Mouse (Mus musculus): ENCODE results near the gene Kif27.
"Not testable (repeated sequence)": the region's sequence is repeated elsewhere in the genome, so short reads cannot be mapped to it uniquely, and the experiment has no call there.

The Kif27 gene

DNA sequence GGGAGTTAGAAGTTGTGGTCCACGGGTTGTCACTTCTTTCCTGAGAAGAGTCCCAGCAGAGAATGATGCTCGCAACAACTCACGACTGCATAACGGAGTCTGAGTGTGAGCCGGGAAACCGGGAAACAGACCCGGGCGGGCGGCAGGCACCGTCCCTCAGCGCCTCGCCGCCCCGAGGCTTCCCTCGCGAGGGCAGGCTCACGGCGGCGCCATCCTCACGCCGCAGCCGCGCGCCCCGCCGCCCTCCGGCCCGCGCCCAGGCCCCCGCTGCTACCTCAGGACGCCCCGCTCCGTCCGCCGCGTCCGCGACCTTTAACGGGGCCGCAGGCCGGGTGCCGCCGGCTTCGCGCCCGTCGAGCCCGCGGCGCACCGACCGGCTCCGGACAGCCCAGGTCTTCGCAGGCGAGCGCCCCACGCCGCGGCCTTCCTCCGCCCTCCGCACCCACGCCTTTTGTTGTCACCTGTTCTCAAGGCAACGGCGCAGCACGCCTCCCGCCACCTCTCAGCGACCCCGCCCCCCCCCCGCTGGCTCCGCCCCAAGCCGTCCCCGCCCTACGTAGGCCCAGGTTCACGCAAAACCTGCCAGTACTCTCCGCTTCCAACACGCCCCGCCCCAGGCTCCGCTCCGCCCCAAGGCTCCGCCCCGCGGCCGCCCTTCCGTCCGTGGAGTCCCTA, at the start of gene Kif27:
Kif27 (minus strand) TSS at position 494 of the 675 bp plus-strand sequence.
- DNase-seq (ENCODE audit: low spot score): peak; percentile 96

- not testable (repeated sequence) for DNase-seq (ENCODE audit: low spot score)
These were observed 44.3 kb upstream of the Kif27 start, which contains the start of gene Hnrnpk for GRCm38 (mm10) chr13:58403243-58403642. Gene Hnrnpk, minus strand, starts transcription at chr13:58403343.

- no peak for DNase-seq (ENCODE audit: low spot score)
These were observed 43.8 kb upstream of the Kif27 start for GRCm38 (mm10) chr13:58402744-58403110.

- peak; percentile 98 for DNase-seq (ENCODE audit: low spot score)
These were observed 43.3 kb upstream of the Kif27 start, which contains the start of gene Rmi1 for GRCm38 (mm10) chr13:58402003-58402743. Gene Rmi1, plus strand, starts transcription at chr13:58402248.

DNA sequence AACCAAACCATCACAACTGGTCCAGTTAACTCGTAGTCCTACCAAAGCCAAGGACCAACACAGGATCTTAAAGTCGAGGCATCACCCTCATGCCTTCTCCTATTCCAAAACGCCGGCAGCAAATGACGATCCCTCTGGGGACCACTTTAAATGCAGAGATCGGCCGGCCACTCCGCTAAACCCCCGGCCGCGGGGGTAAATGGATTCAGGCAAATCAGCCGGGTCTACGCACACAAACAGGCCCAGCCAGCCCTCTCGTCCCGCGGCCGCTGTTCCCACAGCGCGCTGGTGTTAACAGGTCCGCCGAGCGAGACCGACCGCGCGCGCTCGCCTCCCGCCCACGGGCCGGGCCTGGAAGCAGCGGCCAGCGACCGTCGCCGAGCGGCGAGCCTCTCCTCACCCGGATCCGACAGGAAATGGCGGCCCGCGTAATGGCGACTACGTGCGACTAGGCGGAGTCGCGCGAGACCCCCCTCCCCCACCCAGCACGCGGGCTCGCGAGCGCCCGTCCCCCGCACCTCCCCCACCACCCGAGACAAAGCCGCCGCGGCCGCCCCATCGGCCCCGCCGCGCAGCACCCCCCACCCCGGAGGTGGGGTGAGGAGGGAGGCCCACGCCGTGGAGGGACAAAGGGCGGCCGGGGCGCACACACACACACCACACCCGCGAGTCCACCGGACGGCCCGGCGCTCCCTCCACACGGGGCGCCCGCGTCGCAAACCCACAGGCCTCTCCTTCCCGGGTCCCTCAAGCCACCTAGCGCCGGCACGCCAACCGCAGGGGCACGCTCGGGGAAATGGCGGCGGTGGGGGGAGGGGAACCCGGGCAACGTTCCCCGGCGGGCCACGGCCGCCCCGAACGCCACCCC, 42.4 kb upstream of the Kif27 start:
- DNase-seq (ENCODE audit: low spot score): peak; percentile 78

GRCm38 (mm10) chr13:58400576-58400975, 41.7 kb upstream of the Kif27 start:
- DNase-seq (ENCODE audit: low spot score): no peak

DNA sequence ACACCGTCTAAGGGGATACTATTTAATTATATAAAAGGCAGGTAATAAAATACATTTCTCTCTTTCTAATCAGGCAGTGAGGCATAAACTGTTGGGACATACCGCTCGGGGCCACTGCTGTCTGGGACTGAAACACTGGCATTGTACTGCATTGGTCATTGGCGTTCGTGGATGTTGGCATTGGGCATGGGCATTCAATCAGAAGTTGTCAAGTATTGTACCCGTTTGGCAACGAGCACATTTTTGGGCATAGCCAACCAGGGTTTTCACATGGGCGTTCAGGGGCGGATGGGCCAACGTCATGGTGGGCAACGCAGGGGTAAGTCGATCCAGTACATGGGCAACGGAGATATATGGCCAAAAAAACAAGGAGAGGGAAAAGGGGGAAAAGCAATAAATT, 38.7 kb upstream of the Kif27 start:
- no peak for DNase-seq (ENCODE audit: low spot score)

DNA sequence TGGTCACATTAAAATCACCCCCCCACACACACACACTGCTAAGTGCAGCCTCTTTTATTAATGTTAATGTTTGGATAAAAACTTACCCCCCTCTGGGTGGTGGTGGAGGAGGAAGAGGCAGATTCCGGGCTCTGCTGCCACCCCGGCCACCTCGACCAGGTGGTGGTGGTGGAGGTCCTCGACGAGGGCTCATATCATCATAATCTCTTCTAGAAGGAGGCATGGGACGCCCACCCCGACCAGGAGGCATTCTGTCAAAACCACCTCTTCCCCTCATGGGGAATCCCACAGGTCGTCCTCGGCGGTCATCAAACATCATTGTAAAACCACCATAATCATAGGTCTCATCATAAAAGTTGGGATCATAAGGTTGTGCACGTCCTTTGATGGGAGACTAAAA, 35.5 kb upstream of the Kif27 start:
- not testable (repeated sequence) for DNase-seq (ENCODE audit: low spot score)

DNA sequence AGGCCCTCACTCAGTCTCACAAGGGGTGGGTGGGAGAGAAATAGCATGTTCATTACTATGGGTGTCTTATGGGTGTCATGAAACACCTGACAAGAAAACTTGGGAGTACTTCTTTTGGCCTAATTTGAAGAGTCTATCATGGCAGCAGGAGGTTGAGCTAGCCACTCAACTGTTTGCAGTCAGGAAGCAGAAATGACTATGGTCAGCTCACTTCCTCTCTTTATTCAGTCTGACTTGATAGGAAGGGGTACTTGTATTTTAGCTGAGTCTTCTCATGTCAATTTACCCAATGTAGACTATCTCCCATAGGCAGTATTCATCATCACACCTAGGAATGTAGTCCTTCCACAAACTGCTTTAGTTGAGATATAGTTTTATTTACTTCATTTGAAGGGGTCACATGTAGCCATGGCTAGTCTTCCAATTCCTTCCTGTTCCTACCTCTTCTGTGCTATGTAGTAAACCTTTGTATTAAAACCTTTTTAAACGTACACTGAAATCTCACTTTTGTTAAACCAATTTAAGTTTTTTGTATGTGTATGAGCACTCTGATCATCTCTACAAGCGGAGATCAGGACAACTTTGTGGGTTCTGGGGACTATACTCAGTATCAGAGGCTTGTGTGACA, 30.5 kb upstream of the Kif27 start:
- no peak for DNase-seq (ENCODE audit: low spot score)

GRCm38 (mm10) chr13:58388379-58388778, 29.5 kb upstream of the Kif27 start:
- DNase-seq (ENCODE audit: low spot score): no peak

GRCm38 (mm10) chr13:58387948-58388347, 29.0 kb upstream of the Kif27 start:
- DNase-seq (ENCODE audit: low spot score): peak; percentile 64

- DNase-seq (ENCODE audit: low spot score): peak; percentile 55
These were observed 26.6 kb upstream of the Kif27 start for GRCm38 (mm10) chr13:58385547-58385920.

DNA sequence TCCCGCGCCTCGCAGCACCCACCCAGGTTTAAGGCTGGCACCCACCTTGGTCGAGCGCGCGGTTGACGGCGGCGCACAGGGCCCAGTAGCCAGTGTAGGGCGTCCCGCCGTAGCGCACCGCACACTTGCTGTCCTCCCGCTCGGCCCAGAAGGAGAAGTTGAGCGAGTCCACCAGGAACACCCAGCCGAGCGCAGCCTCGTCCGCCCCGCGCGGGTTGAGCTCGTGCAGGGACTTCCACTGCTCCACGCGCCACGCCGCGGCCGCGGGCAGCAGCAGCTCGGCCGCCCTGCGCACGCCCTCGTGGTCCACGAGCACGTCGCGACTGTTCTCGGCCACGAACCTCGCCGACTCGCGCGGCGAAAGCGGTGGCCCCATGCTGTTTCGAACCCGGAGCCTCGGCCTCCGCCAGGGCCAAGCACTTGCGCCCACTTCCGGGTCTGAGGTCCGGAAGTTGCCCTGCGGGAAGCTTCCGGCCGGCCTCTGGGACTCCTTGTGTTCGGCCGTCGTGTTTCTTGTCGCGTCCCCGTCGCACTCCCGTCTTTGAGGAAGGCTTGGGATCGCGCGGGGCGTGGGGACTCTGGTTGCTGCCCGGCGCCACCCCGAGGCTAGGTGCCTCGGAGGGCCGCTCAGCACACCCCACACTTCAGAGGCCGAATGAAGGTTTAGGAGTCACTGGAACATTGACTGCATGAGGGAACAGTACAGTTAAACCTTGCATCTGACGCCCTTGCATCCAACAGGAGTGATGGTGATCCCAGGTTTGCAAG, 26.0 kb upstream of the Kif27 start, which contains the start of gene 2210016F16Rik:
2210016F16Rik (minus strand) TSS at position 447 of the 768 bp plus-strand sequence.
- DNase-seq (ENCODE audit: low spot score): peak; percentile 77

GRCm38 (mm10) chr13:58384371-58384770, 25.4 kb upstream of the Kif27 start:
- DNase-seq (ENCODE audit: low spot score): no peak

- DNase-seq (ENCODE audit: low spot score): no peak
These were observed 14.2 kb upstream of the Kif27 start for GRCm38 (mm10) chr13:58373153-58373470.

- DNase-seq (ENCODE audit: low spot score): no peak
These were observed 13.6 kb upstream of the Kif27 start for GRCm38 (mm10) chr13:58372278-58373152.

- no peak for DNase-seq (ENCODE audit: low spot score)
These were observed 9.9 kb upstream of the Kif27 start for GRCm38 (mm10) chr13:58368835-58369234.

GRCm38 (mm10) chr13:58367641-58368040, 8.7 kb upstream of the Kif27 start:
- no peak for DNase-seq (ENCODE audit: low spot score)

DNA sequence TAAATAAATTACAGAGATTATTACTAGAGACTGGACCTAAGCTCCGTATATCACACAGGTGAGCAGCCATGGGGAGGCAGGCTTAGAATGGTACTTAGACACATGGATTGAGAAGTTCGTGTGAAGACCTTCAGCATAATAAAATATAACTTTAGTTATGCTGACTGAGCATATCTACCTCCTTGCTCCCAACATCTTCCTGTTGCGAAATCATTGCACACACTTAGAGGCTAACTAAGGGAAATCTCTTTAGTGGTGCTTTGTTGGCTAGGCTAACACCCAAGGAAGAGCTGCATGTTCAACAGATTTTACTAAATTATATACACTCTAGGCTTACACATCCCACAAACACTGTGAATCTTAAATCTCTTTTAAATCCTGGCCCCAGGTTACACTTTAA, 7.5 kb upstream of the Kif27 start:
- no peak for DNase-seq (ENCODE audit: low spot score)

- DNase-seq (ENCODE audit: low spot score): not testable (repeated sequence)
These were observed 6.3 kb upstream of the Kif27 start for GRCm38 (mm10) chr13:58365179-58365578.
